ENCODE assay signal across 9 mouse cellular contexts in the genomic region with DNA sequence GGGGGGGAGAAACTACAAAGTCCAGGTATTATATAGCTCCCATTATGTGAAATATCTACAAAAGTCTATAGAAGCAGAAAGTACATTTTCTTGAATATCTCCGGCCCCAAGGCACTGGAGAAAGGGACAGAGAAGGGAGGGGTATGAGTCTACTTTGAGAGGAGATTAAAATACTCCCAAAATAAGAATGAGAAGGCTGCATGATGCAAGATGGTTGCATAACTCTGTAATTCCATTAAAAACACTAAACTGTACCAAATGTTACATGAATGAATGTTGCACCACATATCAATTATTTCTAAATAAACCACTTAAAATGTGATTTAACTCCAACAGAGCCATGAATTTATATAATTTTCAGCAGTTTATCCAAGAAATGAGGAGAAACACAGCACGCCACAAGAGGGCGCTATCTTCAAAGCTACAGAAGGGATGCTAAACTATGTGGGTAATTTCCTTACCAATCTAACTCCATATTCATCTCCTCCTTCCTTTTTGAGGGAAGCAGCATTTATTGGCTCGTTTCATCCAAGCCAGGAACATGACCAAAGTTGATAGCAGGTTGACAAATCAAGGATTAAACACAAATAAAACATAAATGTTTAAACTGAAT.
A peak's percentile ranks its signal among the peaks of the same experiment; 100 is the strongest.
DNase-seq lines count a peak whose midpoint lies in the region; ATAC-seq and TF ChIP-seq lines count a peak whose summit lies in the region.
"Had no signal": no experiment of that assay in that cellular context is flagged by ENCODE, and none has a peak within 500 bp of the region (broad histone marks: within the 10 kb centered on the region; RNA-seq: fewer than 3 reads in every experiment).

No protein-coding gene starts in this region.

- peak; percentile 10 for DNase-seq in CD4-positive, CD25-positive, alpha-beta regulatory T cell, adult 2 months (ENCODE audit: low read depth, low spot score)
- DNase-seq in ES-E14 (ENCODE audit: low read depth, low spot score) = peak; percentile 30
- DNase-seq in cerebellum, adult 11-12 months = peak; percentile 54
- peak; percentile 81 for DNase-seq in forelimb bud, embryonic 11.5 days (ENCODE audit: low read depth, low spot score)
- DNase-seq in kidney, postnatal 25 days = peak; percentile 65 to 82
- peak; percentile 20 for DNase-seq in liver, embryonic 13.5 days
- peak; percentile 59 for DNase-seq in right cerebral cortex, postnatal 25 days

- H3K27me3 ChIP-seq in liver, embryonic 13.5 days = no peaks in the 10 kb centered on the region
- H3K27me3 ChIP-seq: limb, embryonic 12.5 days had no signal

- H3K4me3 ChIP-seq in ES-E14 (ENCODE audit: insufficient read depth in 1 of 2, low read depth in 1 of 2, low read length in 2 of 2, poor library complexity in 1 of 2, severe bottlenecking in 1 of 2) = no peak overlapping the region
- H3K4me3 ChIP-seq in liver, embryonic 13.5 days (replicated peaks) = no peak overlapping the region
- H3K4me3 ChIP-seq: limb, embryonic 12.5 days had no signal

- no peak for ATAC-seq in CD4-positive, CD25-positive, alpha-beta regulatory T cell, adult 4 months
- ATAC-seq in liver, embryonic 13.5 days (ENCODE audit: low read depth) = no peak

- in situ Hi-C loops in ES-E14 (cut with MboI; ENCODE audit: low sequenced_read_pairs in 2 of 2, unreplicated experiment in 2 of 2) = loop anchor here in 1 of 2 experiments (25.0 kb wide), 1 partner anchor 331 kb away; no protein-coding TSS in a partner anchor

- no peak overlapping the region for H3K27ac ChIP-seq in ES-E14 (ENCODE audit: insufficient read depth, low read depth, low read length, poor library complexity, severe bottlenecking)
- H3K27ac ChIP-seq in liver, embryonic 13.5 days = no peak overlapping the region
- H3K27ac ChIP-seq: limb, embryonic 12.5 days had no signal

- 10% methylated on average over 4 of the region's 4 CpGs for WGBS in liver, embryonic 13.5 days (ENCODE audit: insufficient replicate concordance)

- peaks cover 0 to 8% of the 10 kb centered on the region in 2 experiments; a peak in 2 of 4 replicates for H3K4me1 ChIP-seq in ES-E14 (ENCODE audit: control insufficient read depth in 2 of 2, insufficient read depth in 2 of 2, low read length in 2 of 2, poor library complexity in 1 of 2)
- peaks cover 8% of the 10 kb centered on the region for H3K4me1 ChIP-seq in liver, embryonic 13.5 days (replicated peaks)

- no peaks in the 10 kb centered on the region for H3K36me3 ChIP-seq in ES-E14 (ENCODE audit: control insufficient read depth, insufficient read depth, low read length, poor library complexity, severe bottlenecking)
- H3K36me3 ChIP-seq in liver, embryonic 13.5 days = no peaks in the 10 kb centered on the region
- H3K36me3 ChIP-seq: limb, embryonic 12.5 days had no signal

- no peak overlapping the region for H3K9ac ChIP-seq in ES-E14 (ENCODE audit: insufficient read depth, low read depth, low read length, poor library complexity, severe bottlenecking)
- no peak overlapping the region for H3K9ac ChIP-seq in liver, embryonic 13.5 days
- H3K9ac ChIP-seq: limb, embryonic 12.5 days had no signal

- H3K4me2 ChIP-seq in liver, embryonic 13.5 days = no peak overlapping the region
- H3K4me2 ChIP-seq: limb, embryonic 12.5 days had no signal

- H3K9me3 ChIP-seq in ES-E14 (ENCODE audit: control insufficient read depth, insufficient read depth, low read depth, low read length) = no peaks in the 10 kb centered on the region
- H3K9me3 ChIP-seq in liver, embryonic 13.5 days (replicated peaks) = no peaks in the 10 kb centered on the region
- H3K9me3 ChIP-seq: limb, embryonic 12.5 days had no signal

TF ChIP-seq in ES-E14, 5 proteins besides CTCF, POLR2A, EP300 and RAD21:
- TF ChIP-seq MAFK (IDR thresholded peaks at IDR 0.05; ENCODE audit: insufficient read depth, low read depth, low read length) = no peak
- TF ChIP-seq HCFC1 (IDR thresholded peaks at IDR 0.05; ENCODE audit: borderline replicate concordance, insufficient read depth, low read length) = no peak
- TF ChIP-seq ZNF384 (IDR thresholded peaks at IDR 0.05; ENCODE audit: low read depth, low read length) = no peak
- no peak for TF ChIP-seq CHD2 (IDR thresholded peaks at IDR 0.05; ENCODE audit: low read depth, low read length)
- TF ChIP-seq ZC3H11A (IDR thresholded peaks at IDR 0.05; ENCODE audit: borderline replicate concordance, low read depth, low read length) = peak; percentile 91

Comparison
In these comparisons a context has a peak if more than half of its experiments do, and no peak if none do; other contexts are left out.
1. DNase-seq: peak in every context shown above with its lines; median percentile 81 in forelimb bud, embryonic 11.5 days; 74 in kidney, postnatal 25 days; 59 in right cerebral cortex, postnatal 25 days; 54 in cerebellum, adult 11-12 months; 30 in ES-E14; 20 in liver, embryonic 13.5 days; 10 in CD4-positive, CD25-positive, alpha-beta regulatory T cell, adult 2 months.